Mouse (Mus musculus): ENCODE data around the gene Gm3676.
"Not testable (repeated sequence)": the region's sequence is repeated elsewhere in the genome, so short reads cannot be mapped to it uniquely, and the experiment has no call there.

GRCm38 (mm10) chr14:41610690-41611089, 35.6 kb downstream of the Gm3676 start:
- TF ChIP-seq HCFC1 (IDR thresholded peaks at IDR 0.05; ENCODE audit: low read depth, low read length); BHLHE40 (IDR thresholded peaks at IDR 0.05; ENCODE audit: borderline replicate concordance, low read depth, low read length); USF2 (IDR thresholded peaks at IDR 0.05; ENCODE audit: borderline replicate concordance in 1 of 2, insufficient read depth in 1 of 2, low read depth in 1 of 2, low read length in 2 of 2); MAX (IDR thresholded peaks at IDR 0.05; ENCODE audit: low read length); CHD2 (IDR thresholded peaks at IDR 0.05; ENCODE audit: low read length): not testable (repeated sequence)
